Mouse (Mus musculus): Measurements from ENCODE around the gene 1700003E16Rik. TPM values are rescaled to one million over a fixed set of nuclear protein-coding genes. Genes with fewer than 3 reads are reported as not detected.

1700003E16Rik gene
- total and polyA plus RNA-seq, 3 experiments: 0.23 to 0.34 TPM; not detected in 1

GRCm38 (mm10) chr6:83184858-83185435 is 28.7 kb downstream of the 1700003E16Rik start:
- Histone ChIP-seq H3K27ac (ENCODE audit: insufficient read depth, low read depth) (no peak overlapping the region), H3K27me3 (replicated peaks) (no peaks in the 10 kb centered on the region), H3K36me3 (replicated peaks in 1 of 2; ENCODE audit: control insufficient read depth in 1 of 2, insufficient read depth in 1 of 2, low read length in 1 of 2) (peaks cover 34 to 75% of the 10 kb centered on the region in 2 experiments), H3K79me2 (replicated peaks; ENCODE audit: control insufficient read depth, extremely low read depth, insufficient read depth, poor library complexity, severe bottlenecking) (no peaks in the 10 kb centered on the region), H3K4me2 (ENCODE audit: insufficient read depth, low read depth, poor library complexity, severe bottlenecking) (no peak overlapping the region), H3K4me1 (ENCODE audit: control insufficient read depth in 1 of 2, insufficient read depth in 2 of 2) (no peaks in the 10 kb centered on the region), H3K9me3 (replicated peaks; ENCODE audit: low read length) (no peaks in the 10 kb centered on the region), H3K4me3 (replicated peaks in 1 of 3; ENCODE audit: low read depth in 2 of 3, low read length in 2 of 3, poor library complexity in 1 of 3) (no peak overlapping the region), H3K9ac (ENCODE audit: insufficient read depth, low read depth) (no peak overlapping the region)
- peak; percentile 21 for DNase-seq (ENCODE audit: extremely low read depth)
- in situ Hi-C loops (cut with MboI; ENCODE audit: low pct_ligation_motif_present, low pct_unique_long_range_greater_than_20kb, low sequenced_read_pairs): no loop called here
- TF ChIP-seq RAD21 (IDR thresholded peaks at IDR 0.05; ENCODE audit: low read depth, low read length) (peak; percentile 18), SMC3 (IDR thresholded peaks at IDR 0.05; ENCODE audit: low read depth, low read length) (peak; percentile 52), MXI1 (IDR thresholded peaks at IDR 0.05; ENCODE audit: low read depth, low read length) (no peak), CTCF (conservative IDR thresholded peaks at IDR 0.05 in 1 of 2, IDR thresholded peaks at IDR 0.05 in 1 of 2; ENCODE audit: low read depth in 2 of 2, low read length in 2 of 2) (peak in 1 of 2 experiments; percentile 52; a peak in 2 of 4 replicates), CHD2 (IDR thresholded peaks at IDR 0.05; ENCODE audit: low read length) (no peak)
- dilution Hi-C loops (cut with MboI; ENCODE audit: extremely low pct_ligation_motif_present, extremely low pct_unique_long_range_greater_than_20kb, low sequenced_read_pairs): no loop called here

- H3K79me2 ChIP-seq (replicated peaks; ENCODE audit: control insufficient read depth, extremely low read depth, insufficient read depth, poor library complexity, severe bottlenecking): no peaks in the 10 kb centered on the region
- peaks cover 46 to 88% of the 10 kb centered on the region in 2 experiments for H3K36me3 ChIP-seq (replicated peaks in 1 of 2; ENCODE audit: control insufficient read depth in 1 of 2, insufficient read depth in 1 of 2, low read length in 1 of 2)
- TF ChIP-seq CHD1 (IDR thresholded peaks at IDR 0.05; ENCODE audit: low read depth, low read length): no peak
- TF ChIP-seq MAX (IDR thresholded peaks at IDR 0.05; ENCODE audit: low read length): no peak
- TF ChIP-seq CHD2 (IDR thresholded peaks at IDR 0.05; ENCODE audit: low read length): no peak
- TF ChIP-seq E2F4 (IDR thresholded peaks at IDR 0.05; ENCODE audit: insufficient replicate concordance, low read depth, low read length): no peak
- no peak for TF ChIP-seq HCFC1 (IDR thresholded peaks at IDR 0.05; ENCODE audit: low read depth, low read length)
- no peak for TF ChIP-seq KAT2A (IDR thresholded peaks at IDR 0.05; ENCODE audit: insufficient replicate concordance, low read length)
- no peak for TF ChIP-seq JUND (conservative IDR thresholded peaks at IDR 0.05; ENCODE audit: low read depth, low read length)
- no peak for TF ChIP-seq MAFK (IDR thresholded peaks at IDR 0.05; ENCODE audit: insufficient replicate concordance, low read length)
- no peak for TF ChIP-seq RAD21 (IDR thresholded peaks at IDR 0.05; ENCODE audit: low read depth, low read length)
- TF ChIP-seq POLR2AphosphoS2 (IDR thresholded peaks at IDR 0.05; ENCODE audit: low read depth, low read length): no peak
- TF ChIP-seq ZKSCAN1 (IDR thresholded peaks at IDR 0.05; ENCODE audit: borderline replicate concordance, low read depth, low read length): no peak
- no peak for TF ChIP-seq PAX5 (IDR thresholded peaks at IDR 0.05; ENCODE audit: low read length)
- TF ChIP-seq RCOR1 (conservative IDR thresholded peaks at IDR 0.05; ENCODE audit: low read depth, low read length): no peak
- no peak for TF ChIP-seq CTCF (conservative IDR thresholded peaks at IDR 0.05 in 1 of 2, IDR thresholded peaks at IDR 0.05 in 1 of 2; ENCODE audit: low read depth in 2 of 2, low read length in 2 of 2)
- TF ChIP-seq EP300 (IDR thresholded peaks at IDR 0.05; ENCODE audit: low read length): no peak
- in situ Hi-C loops (cut with MboI; ENCODE audit: low pct_ligation_motif_present, low pct_unique_long_range_greater_than_20kb, low sequenced_read_pairs): no loop called here
- no peak overlapping the region for H3K4me3 ChIP-seq (replicated peaks in 1 of 3; ENCODE audit: low read depth in 2 of 3, low read length in 2 of 3, poor library complexity in 1 of 3)
- H3K27ac ChIP-seq (ENCODE audit: insufficient read depth, low read depth): no peak overlapping the region
- no peaks in the 10 kb centered on the region for H3K4me1 ChIP-seq (ENCODE audit: control insufficient read depth in 1 of 2, insufficient read depth in 2 of 2)
- no peak overlapping the region for H3K4me2 ChIP-seq (ENCODE audit: insufficient read depth, low read depth, poor library complexity, severe bottlenecking)
- no peak overlapping the region for H3K9ac ChIP-seq (ENCODE audit: insufficient read depth, low read depth)
- no peak for DNase-seq (ENCODE audit: extremely low read depth)
- H3K27me3 ChIP-seq (replicated peaks): no peaks in the 10 kb centered on the region
- dilution Hi-C loops (cut with MboI; ENCODE audit: extremely low pct_ligation_motif_present, extremely low pct_unique_long_range_greater_than_20kb, low sequenced_read_pairs): no loop called here
- H3K9me3 ChIP-seq (replicated peaks; ENCODE audit: low read length): no peaks in the 10 kb centered on the region
These were observed 30.0 kb downstream of the 1700003E16Rik start for GRCm38 (mm10) chr6:83185895-83186861.
